Mouse (Mus musculus) gastrocnemius, adult 18-20 months (tissue): ENCODE results near the gene Foxl1. TPM values are rescaled to one million over a fixed set of nuclear protein-coding genes. Genes with fewer than 3 reads are reported as not detected.

Experiments
- DNase-seq: peaks from one replicate; pipeline ENCODE4 v3.0.0; 2021; ENCODE audit warnings: low spot score
- long read RNA-seq, 2 experiments: library from polyadenylated mRNA; stranded (forward); transcript quantifications; one replicate each; pipeline ENCODE4 v2.0.0; 2021
- total RNA-seq, 2 experiments: library from RNA; stranded (reverse); gene quantifications; 2 replicates each; pipeline ENCODE4 v1.2.3; 2021

Foxl1 gene
- not detected for total RNA-seq
- long read RNA-seq, experiment 1 = 0 reads
- long read RNA-seq, experiment 2 = 0 reads

- no peak for DNase-seq
Measured at GRCm38 (mm10) chr8:121127756-121128375, at the start of gene Foxl1. Gene Foxl1 (plus strand): TSS chr8:121127940.

GRCm38 (mm10) chr8:121078721-121079120 lies 49.0 kb upstream of the Foxl1 start:
- no peak for DNase-seq

DNA sequence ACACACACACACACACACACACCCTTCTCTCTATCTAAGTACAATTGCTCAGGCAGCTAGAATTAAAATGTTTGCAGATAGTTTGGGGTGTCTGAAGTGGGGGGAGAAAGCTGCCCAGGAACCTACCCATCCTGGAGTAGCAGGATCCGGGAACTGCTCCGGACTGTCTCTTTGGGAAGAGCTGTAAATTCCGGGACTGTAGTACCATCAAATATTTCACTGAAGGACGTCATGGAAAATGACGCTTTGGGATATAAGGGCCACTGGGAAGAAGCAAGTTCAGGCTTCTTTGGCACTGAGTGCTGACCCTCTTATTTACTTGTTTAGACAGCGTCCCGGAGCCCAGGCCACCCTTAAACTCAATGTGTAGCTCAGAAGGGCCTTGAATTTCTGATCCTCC lies 48.5 kb upstream of the Foxl1 start:
- no peak for DNase-seq

- no peak for DNase-seq
Measured at GRCm38 (mm10) chr8:121079944-121080343, 47.8 kb upstream of the Foxl1 start.

GRCm38 (mm10) chr8:121080361-121081090 lies 47.2 kb upstream of the Foxl1 start:
- DNase-seq = no peak

DNA sequence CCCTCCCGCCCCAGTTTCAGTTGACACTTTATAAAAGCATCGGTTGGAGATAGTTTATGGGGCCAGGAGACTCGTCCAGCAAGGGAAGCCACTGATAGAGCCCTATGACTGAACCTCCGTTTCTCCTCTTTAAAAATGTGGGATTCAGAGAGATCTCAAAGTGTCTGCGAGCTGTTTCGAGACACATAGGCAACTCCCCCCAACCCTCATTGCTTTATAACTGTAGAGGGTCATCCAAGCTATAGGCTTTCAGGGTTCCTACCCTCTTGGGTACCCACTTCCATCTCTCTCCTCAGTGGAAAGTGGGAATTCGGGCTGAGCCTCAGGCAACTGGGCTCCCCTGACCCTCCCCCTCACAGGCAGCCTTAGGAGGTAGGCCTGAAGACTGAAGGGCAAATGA lies 46.3 kb upstream of the Foxl1 start:
- DNase-seq = no peak

- no peak for DNase-seq
Measured at GRCm38 (mm10) chr8:121082218-121083092, 45.3 kb upstream of the Foxl1 start.

- peak; percentile 57 for DNase-seq
Measured at GRCm38 (mm10) chr8:121083093-121083935, 44.4 kb upstream of the Foxl1 start.

DNA sequence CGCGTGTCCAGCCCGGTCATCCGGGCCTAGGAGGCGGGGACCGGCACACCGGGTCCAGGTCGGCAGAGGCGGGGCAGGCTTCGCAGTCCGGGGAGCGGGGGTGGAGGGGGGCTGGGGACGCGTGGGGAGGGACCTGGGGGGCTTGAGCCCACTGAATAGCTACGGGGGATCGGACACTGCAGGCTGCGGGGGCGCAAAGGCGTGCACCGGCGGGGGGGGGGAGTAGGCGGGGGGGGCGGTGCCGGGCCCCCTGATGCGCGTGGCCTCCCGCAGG lies 43.9 kb upstream of the Foxl1 start:
- no peak for DNase-seq

DNA sequence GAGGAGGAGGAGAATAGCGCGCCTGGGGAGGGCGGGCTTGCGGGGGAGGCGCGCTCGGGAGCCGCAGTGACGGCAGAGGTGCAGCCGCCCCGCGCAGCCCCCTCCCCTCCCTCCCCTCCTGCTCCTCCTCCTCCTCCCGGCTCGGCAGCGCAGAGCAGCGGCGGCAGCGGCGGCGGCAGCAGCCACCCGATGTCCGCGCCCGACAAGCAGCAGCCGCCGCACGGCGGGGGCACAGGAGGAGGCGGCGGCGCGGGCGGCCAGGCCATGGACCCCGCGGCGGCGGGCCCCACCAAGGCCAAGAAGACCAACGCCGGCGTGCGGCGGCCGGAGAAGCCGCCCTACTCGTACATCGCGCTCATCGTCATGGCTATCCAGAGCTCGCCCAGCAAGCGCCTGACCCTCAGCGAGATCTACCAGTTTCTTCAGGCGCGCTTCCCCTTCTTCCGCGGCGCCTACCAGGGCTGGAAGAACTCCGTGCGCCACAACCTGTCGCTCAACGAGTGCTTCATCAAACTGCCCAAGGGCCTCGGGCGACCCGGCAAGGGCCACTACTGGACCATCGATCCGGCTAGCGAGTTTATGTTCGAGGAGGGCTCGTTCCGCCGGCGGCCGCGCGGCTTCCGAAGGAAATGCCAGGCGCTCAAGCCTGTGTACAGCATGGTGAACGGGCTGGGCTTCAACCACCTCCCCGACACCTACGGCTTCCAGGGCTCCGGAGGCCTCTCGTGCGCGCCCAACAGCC lies 43.4 kb upstream of the Foxl1 start, which contains the start of gene Foxf1:
Gene Foxf1, plus strand, starts transcription at position 177 of the 742 bp plus-strand sequence.
- no peak for DNase-seq

GRCm38 (mm10) chr8:121085011-121085410 lies 42.7 kb upstream of the Foxl1 start:
- no peak for DNase-seq

GRCm38 (mm10) chr8:121085561-121085960 lies 42.2 kb upstream of the Foxl1 start:
- no peak for DNase-seq

DNA sequence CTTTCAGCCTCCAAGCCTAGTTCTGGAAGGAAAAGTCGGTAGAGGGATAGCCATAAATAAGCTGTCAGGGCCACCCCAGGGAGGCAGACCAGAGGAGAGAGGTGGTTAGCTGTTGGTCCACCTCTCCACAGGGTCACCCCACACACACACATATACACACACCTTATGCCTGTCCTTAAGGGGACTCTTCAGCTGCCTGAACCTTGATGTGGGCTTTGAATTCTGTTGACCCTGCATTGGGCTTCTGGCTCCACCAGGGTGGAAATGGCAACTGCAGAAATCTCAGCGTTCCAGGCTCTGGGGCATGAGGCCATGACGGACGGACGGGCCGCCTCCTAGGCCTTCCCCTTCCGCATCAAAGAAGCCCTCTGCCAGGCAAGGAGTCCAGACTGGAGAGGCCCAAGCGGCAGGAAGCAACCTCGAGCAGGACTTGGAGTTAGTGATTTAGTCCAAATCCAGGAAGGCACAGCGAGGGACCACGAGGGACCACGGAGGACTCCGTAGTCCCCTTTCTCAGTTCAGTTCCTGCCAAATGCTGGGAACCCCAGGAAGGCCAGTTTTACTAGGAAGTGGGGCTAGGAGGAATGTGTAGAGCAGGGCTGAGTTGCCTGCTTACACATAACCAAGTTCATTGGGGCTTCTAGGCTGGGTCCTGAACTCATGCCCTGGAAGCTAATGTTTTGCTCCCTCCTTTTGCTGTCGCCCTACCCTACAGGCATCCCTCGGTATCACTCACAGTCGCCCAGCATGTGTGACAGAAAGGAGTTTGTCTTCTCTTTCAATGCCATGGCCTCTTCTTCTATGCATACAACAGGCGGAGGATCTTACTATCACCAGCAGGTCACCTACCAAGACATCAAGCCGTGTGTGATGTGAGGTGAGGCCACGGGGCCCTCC lies 41.5 kb upstream of the Foxl1 start:
- no peak for DNase-seq

GRCm38 (mm10) chr8:121088281-121088680 lies 39.5 kb upstream of the Foxl1 start:
- no peak for DNase-seq

DNA sequence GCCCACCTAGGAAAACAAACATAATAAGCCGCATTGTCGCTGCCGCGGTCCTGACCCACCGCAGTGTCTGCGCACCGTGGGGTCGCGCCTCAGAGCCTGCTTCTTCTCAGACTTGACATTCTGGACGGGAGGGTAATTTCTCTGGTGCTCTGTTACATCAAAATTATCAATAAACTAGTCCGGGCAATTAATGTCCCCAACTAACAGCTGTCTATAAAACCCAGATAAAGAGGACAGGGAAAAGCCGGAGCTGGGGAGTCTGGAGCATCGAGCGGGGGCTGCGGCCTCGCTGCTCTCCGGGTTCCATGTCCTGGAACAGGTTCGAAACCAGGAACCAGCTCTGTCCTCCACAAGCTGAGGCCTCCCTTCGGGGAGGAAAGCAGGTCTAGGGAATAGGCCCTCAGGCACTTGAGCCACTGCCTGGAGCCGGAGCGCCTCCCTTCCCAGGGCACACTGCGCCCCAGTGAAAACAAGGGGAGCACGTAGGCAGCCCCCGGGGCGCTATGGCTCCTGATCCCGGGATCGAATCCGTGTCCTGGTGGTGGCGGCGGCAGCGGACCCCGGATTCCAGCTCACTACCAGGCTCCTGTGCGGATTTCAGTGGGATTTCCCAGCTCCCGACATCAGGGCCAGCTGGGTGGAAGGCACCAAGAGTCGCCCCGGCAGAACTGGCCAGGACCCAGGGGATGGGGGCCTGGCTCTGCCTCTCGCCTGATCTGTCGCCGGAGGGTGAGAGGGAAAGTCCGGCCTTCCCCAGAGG lies 38.7 kb upstream of the Foxl1 start:
- DNase-seq = no peak

- no peak for DNase-seq
Measured at GRCm38 (mm10) chr8:121089631-121090380, 37.9 kb upstream of the Foxl1 start.

- DNase-seq = no peak
Measured at GRCm38 (mm10) chr8:121090716-121091115, 37.0 kb upstream of the Foxl1 start.

GRCm38 (mm10) chr8:121092141-121092540 lies 35.6 kb upstream of the Foxl1 start:
- no peak for DNase-seq
